Mouse (Mus musculus): Measurements from ENCODE around the gene Tle3. TPM values are rescaled to one million over a fixed set of nuclear protein-coding genes. Genes with fewer than 3 reads are reported as not detected.

Gene Tle3
- 31.4 and 37.7 TPM in 2 replicates for polyA plus RNA-seq (2014; fragmentation: Nextera tagmentation; extraction: Ambion mirVana)

DNA sequence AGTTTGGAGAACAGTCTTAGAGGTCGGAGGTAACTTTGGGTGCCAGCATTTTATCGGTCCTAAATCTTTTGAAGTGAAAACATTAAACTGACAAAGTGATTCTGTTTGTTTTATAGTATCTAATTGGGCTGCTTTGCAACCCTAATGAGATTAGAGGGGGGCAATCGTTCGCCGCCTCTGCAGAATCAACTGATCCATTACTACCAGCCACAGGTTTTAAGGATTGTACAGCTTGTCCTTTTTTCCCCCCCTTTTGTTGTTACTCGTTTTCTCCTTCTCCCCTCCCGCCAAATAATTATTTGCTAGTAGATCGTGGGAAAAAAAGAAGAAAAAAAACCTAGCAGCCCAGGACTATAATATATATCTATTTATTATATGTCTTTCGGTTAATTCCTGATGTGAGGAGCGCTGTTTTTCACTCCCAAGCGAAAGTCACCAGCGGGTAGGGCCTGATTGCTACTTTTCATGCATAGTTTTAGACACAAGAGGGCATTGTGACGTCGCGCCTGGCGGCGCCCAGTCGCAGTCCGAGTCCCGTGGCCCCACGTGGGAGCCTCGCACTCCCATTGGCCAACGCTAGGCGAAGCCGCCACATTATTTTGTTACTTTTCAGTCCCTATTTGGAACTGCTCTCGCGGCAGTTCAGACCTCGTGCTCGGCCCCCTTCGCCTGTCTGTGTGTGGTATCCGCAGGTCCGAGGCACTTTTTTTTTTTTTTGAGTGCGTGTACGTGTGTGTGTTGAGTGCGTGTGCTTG lies at the start of gene Tle3:
Gene Tle3, plus strand, starts transcription at position 612 of the 755 bp plus-strand sequence.
- ATAC-seq (replicated peaks; ENCODE audit: insufficient number of reproducible peaks, low FRiP score, low TSS enrichment, low read depth) (peak; percentile 66), DNase-seq (ENCODE audit: low spot score) (peak; percentile 100)
- H3K4me1 ChIP-seq (ENCODE audit: control insufficient read depth, insufficient read depth, low read length), result peaks cover 6% of the 10 kb centered on the region
- H3K27me3 ChIP-seq (ENCODE audit: control insufficient read depth, insufficient read depth, low read length), result no peaks in the 10 kb centered on the region
- H3K36me3 ChIP-seq (replicated peaks; ENCODE audit: control insufficient read depth, insufficient read depth, low read depth, low read length), result no peaks in the 10 kb centered on the region
- H3K4me3 ChIP-seq (ENCODE audit: low read depth, low read length), result peak within 1 kb of the TSS; percentile 97
- under 1% methylated on average over 34 of the region's 35 CpGs for WGBS
- H3K9me3 ChIP-seq (replicated peaks; ENCODE audit: control insufficient read depth, low read length), result no peaks in the 10 kb centered on the region
- peak within 1 kb of the TSS; percentile 87 for H3K4me2 ChIP-seq (ENCODE audit: low read depth, low read length)
- peak within 1 kb of the TSS; percentile 90 for H3K9ac ChIP-seq (replicated peaks; ENCODE audit: low read length)
- H3K27ac ChIP-seq (replicated peaks; ENCODE audit: low read depth, low read length), result peak within 1 kb of the TSS; percentile 97

DNA sequence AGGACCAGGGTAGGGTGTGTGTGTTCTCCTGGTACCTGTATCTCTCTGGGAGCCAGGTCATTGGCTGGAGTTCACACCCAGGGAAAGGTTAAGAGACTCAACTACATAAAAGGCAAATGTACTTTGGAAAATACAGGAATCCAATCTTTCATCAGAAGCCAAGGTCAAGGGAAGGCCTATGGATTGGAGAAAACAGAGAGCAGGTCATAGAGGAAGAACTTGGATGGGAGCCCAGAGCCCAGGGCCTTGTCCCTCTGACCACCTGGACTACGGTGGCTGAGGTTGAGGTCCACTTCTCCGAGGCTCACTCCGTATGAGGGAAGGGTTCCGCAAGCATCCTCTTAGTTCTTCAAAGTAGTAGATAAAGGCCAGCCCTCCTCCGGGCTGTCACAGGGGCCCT lies 48.9 kb upstream of the Tle3 start:
- no peak overlapping the region for H3K4me3 ChIP-seq (ENCODE audit: low read depth, low read length)
- H3K27ac ChIP-seq (replicated peaks; ENCODE audit: low read depth, low read length), result no peak overlapping the region
- 90% methylated on average over 5 of the region's 5 CpGs for WGBS
- no peak overlapping the region for H3K9ac ChIP-seq (replicated peaks; ENCODE audit: low read length)
- H3K9me3 ChIP-seq (replicated peaks; ENCODE audit: control insufficient read depth, low read length), result no peaks in the 10 kb centered on the region
- ATAC-seq (replicated peaks; ENCODE audit: insufficient number of reproducible peaks, low FRiP score, low TSS enrichment, low read depth) (no peak), DNase-seq (ENCODE audit: low spot score) (no peak)
- H3K4me1 ChIP-seq (ENCODE audit: control insufficient read depth, insufficient read depth, low read length), result peaks cover 13% of the 10 kb centered on the region
- no peaks in the 10 kb centered on the region for H3K36me3 ChIP-seq (replicated peaks; ENCODE audit: control insufficient read depth, insufficient read depth, low read depth, low read length)
- H3K4me2 ChIP-seq (ENCODE audit: low read depth, low read length), result no peak overlapping the region
- H3K27me3 ChIP-seq (ENCODE audit: control insufficient read depth, insufficient read depth, low read length), result peaks cover 2% of the 10 kb centered on the region; the same call in 1 of the 2 replicates

- H3K4me2 ChIP-seq (ENCODE audit: low read depth, low read length), result no peak overlapping the region
- no peak for ATAC-seq (replicated peaks; ENCODE audit: insufficient number of reproducible peaks, low FRiP score, low TSS enrichment, low read depth)
- no peaks in the 10 kb centered on the region for H3K9me3 ChIP-seq (replicated peaks; ENCODE audit: control insufficient read depth, low read length)
- WGBS, result 50% methylated on average over 3 of the region's 3 CpGs
- no peaks in the 10 kb centered on the region for H3K36me3 ChIP-seq (replicated peaks; ENCODE audit: control insufficient read depth, insufficient read depth, low read depth, low read length)
- no peak overlapping the region for H3K9ac ChIP-seq (replicated peaks; ENCODE audit: low read length)
- DNase-seq (ENCODE audit: low spot score), result no peak
- no peak overlapping the region for H3K27ac ChIP-seq (replicated peaks; ENCODE audit: low read depth, low read length)
- H3K4me1 ChIP-seq (ENCODE audit: control insufficient read depth, insufficient read depth, low read length), result peaks cover 13% of the 10 kb centered on the region
- no peak overlapping the region for H3K4me3 ChIP-seq (ENCODE audit: low read depth, low read length)
- peaks cover 2% of the 10 kb centered on the region; the same call in 1 of the 2 replicates for H3K27me3 ChIP-seq (ENCODE audit: control insufficient read depth, insufficient read depth, low read length)
These were observed 48.3 kb upstream of the Tle3 start for GRCm38 (mm10) chr9:61323879-61324278.

DNA sequence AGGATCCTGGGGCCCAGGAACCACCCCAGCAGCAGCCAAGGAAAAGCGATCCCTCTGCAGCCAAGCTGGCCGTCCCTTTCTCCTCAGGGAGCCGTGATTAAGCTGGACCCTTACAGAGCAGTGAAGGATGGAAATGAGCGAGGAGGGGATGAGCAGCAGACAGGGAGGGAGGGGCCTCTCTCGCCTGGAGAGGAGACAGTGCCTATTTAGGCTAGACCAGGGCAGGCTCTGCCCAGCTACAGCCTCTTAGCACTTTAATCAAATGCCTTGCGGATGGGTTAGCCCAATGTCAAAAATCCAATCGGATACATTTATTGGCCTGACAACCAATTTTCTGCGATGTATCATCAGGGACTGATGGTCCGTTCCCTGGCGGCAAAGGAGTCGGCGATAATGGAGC lies 47.8 kb upstream of the Tle3 start:
- peaks cover 2% of the 10 kb centered on the region; the same call in 1 of the 2 replicates for H3K27me3 ChIP-seq (ENCODE audit: control insufficient read depth, insufficient read depth, low read length)
- H3K9me3 ChIP-seq (replicated peaks; ENCODE audit: control insufficient read depth, low read length), result no peaks in the 10 kb centered on the region
- DNase-seq (ENCODE audit: low spot score), result no peak
- no peaks in the 10 kb centered on the region for H3K36me3 ChIP-seq (replicated peaks; ENCODE audit: control insufficient read depth, insufficient read depth, low read depth, low read length)
- no peak overlapping the region for H3K27ac ChIP-seq (replicated peaks; ENCODE audit: low read depth, low read length)
- peak; percentile 66; the same call in 1 of the 2 replicates for ATAC-seq (replicated peaks; ENCODE audit: insufficient number of reproducible peaks, low FRiP score, low TSS enrichment, low read depth)
- peaks cover 13% of the 10 kb centered on the region for H3K4me1 ChIP-seq (ENCODE audit: control insufficient read depth, insufficient read depth, low read length)
- 14% methylated on average over 12 of the region's 12 CpGs for WGBS
- H3K4me3 ChIP-seq (ENCODE audit: low read depth, low read length), result no peak overlapping the region
- no peak overlapping the region; the same call in 1 of the 2 replicates for H3K9ac ChIP-seq (replicated peaks; ENCODE audit: low read length)
- no peak overlapping the region for H3K4me2 ChIP-seq (ENCODE audit: low read depth, low read length)

- H3K27me3 ChIP-seq (ENCODE audit: control insufficient read depth, insufficient read depth, low read length), result peaks cover 2% of the 10 kb centered on the region; the same call in 1 of the 2 replicates
- H3K4me1 ChIP-seq (ENCODE audit: control insufficient read depth, insufficient read depth, low read length), result peaks cover 13% of the 10 kb centered on the region
- no peak for DNase-seq (ENCODE audit: low spot score)
- WGBS, result 31% methylated on average over 2 of the region's 2 CpGs
- no peak overlapping the region for H3K4me3 ChIP-seq (ENCODE audit: low read depth, low read length)
- no peak overlapping the region for H3K4me2 ChIP-seq (ENCODE audit: low read depth, low read length)
- H3K9ac ChIP-seq (replicated peaks; ENCODE audit: low read length), result no peak overlapping the region
- H3K27ac ChIP-seq (replicated peaks; ENCODE audit: low read depth, low read length), result no peak overlapping the region
- no peak for ATAC-seq (replicated peaks; ENCODE audit: insufficient number of reproducible peaks, low FRiP score, low TSS enrichment, low read depth)
- no peaks in the 10 kb centered on the region for H3K36me3 ChIP-seq (replicated peaks; ENCODE audit: control insufficient read depth, insufficient read depth, low read depth, low read length)
- no peaks in the 10 kb centered on the region for H3K9me3 ChIP-seq (replicated peaks; ENCODE audit: control insufficient read depth, low read length)
These were observed 47.2 kb upstream of the Tle3 start for GRCm38 (mm10) chr9:61325012-61325411.

GRCm38 (mm10) chr9:61325931-61326351 lies 46.2 kb upstream of the Tle3 start:
- DNase-seq (ENCODE audit: low spot score) (no peak), ATAC-seq (replicated peaks; ENCODE audit: insufficient number of reproducible peaks, low FRiP score, low TSS enrichment, low read depth) (no peak)
- H3K27ac ChIP-seq (replicated peaks; ENCODE audit: low read depth, low read length), result no peak overlapping the region
- H3K36me3 ChIP-seq (replicated peaks; ENCODE audit: control insufficient read depth, insufficient read depth, low read depth, low read length), result no peaks in the 10 kb centered on the region
- H3K9me3 ChIP-seq (replicated peaks; ENCODE audit: control insufficient read depth, low read length), result no peaks in the 10 kb centered on the region
- 15% methylated on average over 7 of the region's 7 CpGs for WGBS
- H3K27me3 ChIP-seq (ENCODE audit: control insufficient read depth, insufficient read depth, low read length), result peaks cover 2% of the 10 kb centered on the region; the same call in 1 of the 2 replicates
- H3K4me1 ChIP-seq (ENCODE audit: control insufficient read depth, insufficient read depth, low read length), result peaks cover 13% of the 10 kb centered on the region
- H3K4me2 ChIP-seq (ENCODE audit: low read depth, low read length), result no peak overlapping the region
- H3K9ac ChIP-seq (replicated peaks; ENCODE audit: low read length), result 0 out of 2 replicates have a peak overlapping the region, but pooled peaks have one; percentile 18
- H3K4me3 ChIP-seq (ENCODE audit: low read depth, low read length), result no peak overlapping the region

- H3K4me3 ChIP-seq (ENCODE audit: low read depth, low read length), result no peak overlapping the region
- no peak overlapping the region for H3K4me2 ChIP-seq (ENCODE audit: low read depth, low read length)
- H3K27ac ChIP-seq (replicated peaks; ENCODE audit: low read depth, low read length), result no peak overlapping the region
- no peaks in the 10 kb centered on the region for H3K9me3 ChIP-seq (replicated peaks; ENCODE audit: control insufficient read depth, low read length)
- H3K9ac ChIP-seq (replicated peaks; ENCODE audit: low read length), result no peak overlapping the region
- WGBS, result 71% methylated on average over 8 of the region's 8 CpGs
- H3K4me1 ChIP-seq (ENCODE audit: control insufficient read depth, insufficient read depth, low read length), result peaks cover 13% of the 10 kb centered on the region
- DNase-seq (ENCODE audit: low spot score) (no peak), ATAC-seq (replicated peaks; ENCODE audit: insufficient number of reproducible peaks, low FRiP score, low TSS enrichment, low read depth) (no peak)
- H3K27me3 ChIP-seq (ENCODE audit: control insufficient read depth, insufficient read depth, low read length), result peaks cover 2% of the 10 kb centered on the region; the same call in 1 of the 2 replicates
- no peaks in the 10 kb centered on the region for H3K36me3 ChIP-seq (replicated peaks; ENCODE audit: control insufficient read depth, insufficient read depth, low read depth, low read length)
These were observed 45.2 kb upstream of the Tle3 start for GRCm38 (mm10) chr9:61326922-61327321.

DNA sequence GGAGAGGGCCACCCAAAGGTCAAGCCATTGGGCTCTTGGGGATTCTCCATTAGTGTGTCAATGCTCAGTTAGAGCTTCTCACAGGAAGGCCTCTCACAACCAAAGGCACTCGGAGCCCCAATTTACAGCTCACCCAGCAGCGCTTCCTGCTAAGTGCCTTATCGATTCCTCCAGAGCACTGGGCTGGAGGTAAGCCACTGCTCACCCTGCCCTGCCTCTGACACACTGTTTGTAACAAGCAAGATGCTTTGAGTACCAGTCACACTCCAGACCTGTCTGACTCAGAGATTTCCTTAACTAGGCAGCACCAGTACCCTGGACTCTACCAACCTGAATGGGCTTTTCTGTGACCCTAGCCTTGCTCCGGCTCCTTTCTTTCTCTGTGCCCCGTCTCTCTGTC lies 44.0 kb upstream of the Tle3 start:
- Histone ChIP-seq H3K36me3 (replicated peaks; ENCODE audit: control insufficient read depth, insufficient read depth, low read depth, low read length) (no peaks in the 10 kb centered on the region), H3K4me3 (ENCODE audit: low read depth, low read length) (no peak overlapping the region), H3K9ac (replicated peaks; ENCODE audit: low read length) (no peak overlapping the region), H3K4me2 (ENCODE audit: low read depth, low read length) (no peak overlapping the region), H3K27ac (replicated peaks; ENCODE audit: low read depth, low read length) (no peak overlapping the region), H3K4me1 (ENCODE audit: control insufficient read depth, insufficient read depth, low read length) (peaks cover 13% of the 10 kb centered on the region), H3K27me3 (ENCODE audit: control insufficient read depth, insufficient read depth, low read length) (no peaks in the 10 kb centered on the region), H3K9me3 (replicated peaks; ENCODE audit: control insufficient read depth, low read length) (no peaks in the 10 kb centered on the region)
- DNase-seq (ENCODE audit: low spot score) (no peak), ATAC-seq (replicated peaks; ENCODE audit: insufficient number of reproducible peaks, low FRiP score, low TSS enrichment, low read depth) (no peak)
- 81% methylated on average over 5 of the region's 5 CpGs for WGBS

Data from embryonic facial prominence, embryonic 11.5 days (tissue).